Mouse (Mus musculus) stomach, postnatal 0 days (tissue): ENCODE measurements around the gene Srr.

ENCODE experiments used
- CTCF ChIP-seq: IDR thresholded peaks from 2 replicates; pipeline ENCODE4 v1.5.1; 2016; ENCODE audit warnings: antibody characterized with exemption, low read depth, mild to moderate bottlenecking, moderate library complexity
- EP300 ChIP-seq: optimal IDR thresholded peaks from 2 replicates; pipeline ENCODE3; 2016; ENCODE audit warnings: antibody characterized with exemption

DNA sequence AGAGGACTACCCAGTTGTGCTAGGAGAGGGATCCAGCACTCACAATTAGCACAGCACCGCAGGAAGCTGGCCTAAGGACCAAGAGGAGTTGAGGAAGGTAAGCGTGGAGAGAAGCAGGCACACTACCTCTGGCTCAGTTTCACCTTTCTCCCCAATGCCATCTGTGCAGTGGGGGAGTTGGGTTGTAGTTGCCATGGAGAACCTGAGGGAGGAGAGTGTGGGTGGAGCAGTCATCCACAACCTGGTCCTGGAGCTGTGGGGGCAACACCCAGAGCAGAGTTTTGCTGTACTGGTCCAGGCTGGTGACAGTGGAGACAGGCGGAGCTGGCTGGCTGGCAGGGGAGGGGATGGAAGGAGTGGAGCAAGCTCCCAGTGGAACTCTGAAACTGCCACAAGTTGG is 51.1 kb downstream of the Srr start:
- no peak for TF ChIP-seq CTCF
- no peak for TF ChIP-seq EP300
